Mouse (Mus musculus): ENCODE results near the gene Smad9.

DNA sequence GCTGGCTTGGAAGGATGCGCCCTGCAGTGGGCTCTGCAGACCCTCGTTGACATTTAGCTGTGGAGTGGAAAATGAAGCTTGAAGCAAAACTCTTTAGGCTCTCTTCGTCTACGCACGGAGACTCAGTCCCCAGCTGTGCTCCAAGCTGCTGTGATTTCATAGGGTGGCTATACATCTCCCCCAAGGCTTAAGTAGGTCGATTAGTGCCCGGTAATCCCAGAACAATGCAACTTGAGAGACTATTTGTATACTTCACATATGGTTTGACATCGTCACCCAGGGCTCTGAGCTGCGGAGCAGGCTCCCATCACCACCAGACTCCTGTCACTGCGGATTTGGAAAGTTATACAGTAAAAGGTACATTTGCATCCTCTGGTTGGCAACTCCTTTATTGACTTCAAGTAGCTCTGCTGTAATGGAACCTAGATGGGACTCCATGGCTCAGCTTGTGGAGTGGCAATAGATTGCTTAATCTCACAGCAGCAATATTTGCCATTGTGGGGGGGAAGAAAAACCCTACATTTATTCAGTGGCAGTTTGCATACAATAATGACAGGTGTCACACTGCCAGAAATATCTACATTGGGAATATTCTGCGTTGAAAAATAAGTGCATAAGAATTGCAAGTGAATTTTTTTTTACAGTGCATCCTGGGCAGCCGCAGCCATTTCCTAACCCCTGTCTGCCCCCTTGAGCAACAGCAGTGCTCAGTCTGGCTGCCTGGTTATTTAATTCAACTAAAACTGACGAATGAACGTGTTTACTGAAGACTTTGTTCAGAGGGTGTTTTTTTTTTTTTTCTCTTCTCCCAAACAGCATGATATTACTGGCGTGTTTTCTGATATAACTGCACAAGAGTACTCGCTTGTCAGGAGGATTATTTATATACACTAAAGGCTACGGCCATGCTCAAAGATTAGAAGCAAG, 14.2 kb downstream of the Smad9 start:
- TF ChIP-seq POLR2A (IDR thresholded peaks at IDR 0.05; ENCODE audit: low read depth, low read length) (no peak), CTCF (conservative IDR thresholded peaks at IDR 0.05; ENCODE audit: insufficient read depth, insufficient read length, low read depth, low read length) (no peak)

All from kidney, adult 2 months (tissue).